14 mouse cellular contexts compared by ENCODE assay signal in genomic region chr7:132816528-132816927, GRCm38 (mm10).
"Had no signal": no experiment of that assay in that cellular context is flagged by ENCODE, and none has a peak within 500 bp of the region (broad histone marks: within the 10 kb centered on the region; RNA-seq: fewer than 3 reads in every experiment).

No protein-coding gene starts in this region.

- H3K36me3 ChIP-seq: midbrain, embryonic 15.5 days; neural tube, embryonic 12.5 days had no signal

- H3K9ac ChIP-seq: lung, embryonic 14.5 days; midbrain, embryonic 13.5 days; midbrain, embryonic 15.5 days; neural tube, embryonic 12.5 days had no signal

- H3K4me2 ChIP-seq: lung, embryonic 14.5 days; midbrain, embryonic 11.5 days; midbrain, embryonic 13.5 days; midbrain, embryonic 15.5 days; neural tube, embryonic 12.5 days had no signal

- ATAC-seq: midbrain, embryonic 13.5 days; midbrain, embryonic 15.5 days had no signal

- H3K4me3 ChIP-seq: megakaryocyte, embryonic 14.5 days; midbrain, embryonic 13.5 days; midbrain, embryonic 15.5 days; neural tube, embryonic 12.5 days had no signal

- DNase-seq: lung, adult 18-20 months; lung, embryonic 14.5 days; lung, postnatal 14 days; lung, postnatal 36 days; right cerebral cortex, postnatal 14 days; thymus, adult 18-20 months; thymus, postnatal 14 days; thymus, postnatal 36 days had no signal

- H3K27me3 ChIP-seq: megakaryocyte, embryonic 14.5 days; midbrain, embryonic 13.5 days; midbrain, embryonic 15.5 days; neural tube, embryonic 12.5 days had no signal

- H3K27ac ChIP-seq: macrophage; midbrain, embryonic 13.5 days; midbrain, embryonic 15.5 days; neural tube, embryonic 12.5 days had no signal

- H3K9me3 ChIP-seq: megakaryocyte, embryonic 14.5 days; midbrain, embryonic 13.5 days; midbrain, embryonic 15.5 days; neural tube, embryonic 12.5 days had no signal
